Mouse (Mus musculus): ENCODE measurements around the gene Hipk1. TPM values are rescaled to one million over a fixed set of nuclear protein-coding genes. Genes with fewer than 3 reads are reported as not detected.
"Not testable (repeated sequence)": the region's sequence is repeated elsewhere in the genome, so short reads cannot be mapped to it uniquely, and the experiment has no call there.

The Hipk1 gene
- polyA plus RNA-seq, 1 experiment from 2014 or later = 80.5 TPM

DNA sequence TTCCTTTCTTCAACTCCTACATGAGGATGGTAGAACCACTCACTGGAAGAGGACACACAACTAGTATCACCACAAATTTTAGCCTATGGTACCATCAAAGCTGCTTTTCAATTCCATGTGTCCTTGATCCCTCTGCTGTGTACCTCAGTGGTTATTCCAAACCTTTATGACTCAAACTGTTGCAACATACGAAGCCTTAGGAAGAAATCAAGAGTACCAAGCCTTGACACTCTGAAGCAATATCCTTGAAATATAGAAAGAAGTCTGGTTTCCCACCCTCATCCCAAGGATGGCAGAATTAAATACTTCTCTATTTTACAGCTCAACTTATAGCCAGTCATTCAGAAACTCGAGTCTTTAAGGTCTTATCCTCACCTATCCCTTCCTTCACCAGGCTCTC, 5.0 kb upstream of the Hipk1 start:
- no peak for ATAC-seq
- no peak for TF ChIP-seq CTCF (IDR thresholded peaks at IDR 0.05)
- in situ Hi-C loops (cut with MboI; ENCODE audit: low pct_unique_long_range_greater_than_20kb) = no loop called here
- DNase-seq (ENCODE audit: low read depth, low spot score) = no peak
- H3K27me3 ChIP-seq = no peaks in the 10 kb centered on the region
- POLR2A ChIA-PET = no interaction called here
- CTCF ChIA-PET = interaction anchor here (1.2 kb wide), 1 partner anchor 15 kb away, joined by 3 read pairs; no protein-coding TSS in a partner anchor

GRCm38 (mm10) chr3:103792566-103792965, 1.2 kb upstream of the Hipk1 start:
- POLR2A ChIA-PET = no interaction called here

GRCm38 (mm10) chr3:103792111-103792406, 696 bp upstream of the Hipk1 start:
- DNase-seq (ENCODE audit: low read depth, low spot score); in situ Hi-C loops (cut with MboI; ENCODE audit: low pct_unique_long_range_greater_than_20kb); H3K27me3 ChIP-seq; CTCF ChIA-PET; ATAC-seq: not testable (repeated sequence)
- POLR2A ChIA-PET = interaction anchor here (3.5 kb wide), 1 partner anchor 11 kb away, joined by 25 read pairs; no protein-coding TSS in a partner anchor

More at GRCm38 (mm10) chr3:103792566-103792965, 1.2 kb upstream of the Hipk1 start:
- ATAC-seq (no peak), DNase-seq (ENCODE audit: low read depth, low spot score) (no peak)
- in situ Hi-C loops (cut with MboI; ENCODE audit: low pct_unique_long_range_greater_than_20kb) = no loop called here
- H3K27me3 ChIP-seq = no peaks in the 10 kb centered on the region
- TF ChIP-seq CTCF (IDR thresholded peaks at IDR 0.05) = no peak
- CTCF ChIA-PET = interaction anchor here (1.3 kb wide), 1 partner anchor 9 kb away, joined by 3 read pairs; no protein-coding TSS in a partner anchor

GRCm38 (mm10) chr3:103790346-103791145, 817 bp downstream of the Hipk1 start:
- no peak for DNase-seq (ENCODE audit: low read depth, low spot score)
- peak; percentile 36 for ATAC-seq
- H3K27me3 ChIP-seq = no peaks in the 10 kb centered on the region
- TF ChIP-seq CTCF (IDR thresholded peaks at IDR 0.05) = peak; percentile 13
- CTCF ChIA-PET = interaction anchor here (2.0 to 2.4 kb wide), 3 partner anchors 12 to 115 kb away, joined by 4 to 9 read pairs (median 8); no protein-coding TSS in a partner anchor
- POLR2A ChIA-PET = interaction anchor here (1.0 to 3.5 kb wide), 7 partner anchors 12 to 27 kb away, joined by 3 to 25 read pairs (median 5); partner anchors contain the start of genes Ap4b1, Dclre1b and Gm43064
- in situ Hi-C loops (cut with MboI; ENCODE audit: low pct_unique_long_range_greater_than_20kb) = no loop called here

DNA sequence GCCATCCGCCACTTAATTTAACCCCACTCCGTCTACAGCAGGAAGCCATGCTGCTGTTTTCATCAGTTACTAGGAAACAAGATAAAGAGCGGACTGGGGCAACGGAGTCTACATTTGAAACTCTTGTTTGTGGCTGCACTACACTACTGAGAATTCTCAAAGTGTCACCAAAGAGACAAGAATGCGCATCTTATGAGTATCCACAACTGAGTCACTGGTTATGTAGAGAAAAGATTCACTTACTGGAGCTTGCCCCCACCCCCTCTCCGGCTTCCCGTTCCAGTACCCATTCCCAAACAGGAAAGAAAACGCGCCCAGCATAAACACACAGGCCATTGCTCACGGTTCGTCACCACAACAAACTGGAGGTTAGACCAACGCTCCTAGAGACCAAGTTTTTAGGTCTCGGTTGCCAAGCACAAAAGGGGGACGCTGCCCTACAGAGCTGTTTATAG, 1.4 kb downstream of the Hipk1 start:
- TF ChIP-seq CTCF (IDR thresholded peaks at IDR 0.05) = no peak
- ATAC-seq (peak; percentile 48), DNase-seq (ENCODE audit: low read depth, low spot score) (no peak)
- ChIA-PET POLR2A (interaction anchor here (1.0 to 3.5 kb wide), 8 partner anchors 12 to 26 kb away, joined by 3 to 25 read pairs (median 4); partner anchors contain the start of genes Ap4b1, Dclre1b and Gm43064), CTCF (interaction anchor here (2.0 to 2.4 kb wide), 3 partner anchors 11 to 115 kb away, joined by 4 to 9 read pairs (median 8); no protein-coding TSS in a partner anchor)
- no peaks in the 10 kb centered on the region for H3K27me3 ChIP-seq
- in situ Hi-C loops (cut with MboI; ENCODE audit: low pct_unique_long_range_greater_than_20kb) = no loop called here

- H3K27me3 ChIP-seq = no peaks in the 10 kb centered on the region
- in situ Hi-C loops (cut with MboI; ENCODE audit: low pct_unique_long_range_greater_than_20kb) = no loop called here
- CTCF ChIA-PET = interaction anchor here (1.0 to 2.4 kb wide), 5 partner anchors 10 to 362 kb away, joined by 3 to 9 read pairs (median 4); no protein-coding TSS in a partner anchor
- TF ChIP-seq CTCF (IDR thresholded peaks at IDR 0.05) = no peak
- POLR2A ChIA-PET = interaction anchor here (0.6 to 3.5 kb wide), 3 partner anchors 14 to 106 kb away, joined by 4 to 25 read pairs (median 6); no protein-coding TSS in a partner anchor
- DNase-seq (ENCODE audit: low read depth, low spot score) (no peak), ATAC-seq (no peak)
These were observed 2.3 kb downstream of the Hipk1 start for GRCm38 (mm10) chr3:103789096-103789495.

- TF ChIP-seq CTCF (IDR thresholded peaks at IDR 0.05) = no peak
- no peak for DNase-seq (ENCODE audit: low read depth, low spot score)
- in situ Hi-C loops (cut with MboI; ENCODE audit: low pct_unique_long_range_greater_than_20kb) = no loop called here
- H3K27me3 ChIP-seq = no peaks in the 10 kb centered on the region
- no peak for ATAC-seq
- CTCF ChIA-PET = interaction anchor here (0.8 to 1.6 kb wide), 4 partner anchors 9 to 16 kb away, joined by 3 to 4 read pairs (median 4); no protein-coding TSS in a partner anchor
- POLR2A ChIA-PET = interaction anchor here (1.1 kb wide), 1 partner anchor 16 kb away, joined by 4 read pairs; no protein-coding TSS in a partner anchor
These were observed 4.1 kb downstream of the Hipk1 start for GRCm38 (mm10) chr3:103787225-103787624.

DNA sequence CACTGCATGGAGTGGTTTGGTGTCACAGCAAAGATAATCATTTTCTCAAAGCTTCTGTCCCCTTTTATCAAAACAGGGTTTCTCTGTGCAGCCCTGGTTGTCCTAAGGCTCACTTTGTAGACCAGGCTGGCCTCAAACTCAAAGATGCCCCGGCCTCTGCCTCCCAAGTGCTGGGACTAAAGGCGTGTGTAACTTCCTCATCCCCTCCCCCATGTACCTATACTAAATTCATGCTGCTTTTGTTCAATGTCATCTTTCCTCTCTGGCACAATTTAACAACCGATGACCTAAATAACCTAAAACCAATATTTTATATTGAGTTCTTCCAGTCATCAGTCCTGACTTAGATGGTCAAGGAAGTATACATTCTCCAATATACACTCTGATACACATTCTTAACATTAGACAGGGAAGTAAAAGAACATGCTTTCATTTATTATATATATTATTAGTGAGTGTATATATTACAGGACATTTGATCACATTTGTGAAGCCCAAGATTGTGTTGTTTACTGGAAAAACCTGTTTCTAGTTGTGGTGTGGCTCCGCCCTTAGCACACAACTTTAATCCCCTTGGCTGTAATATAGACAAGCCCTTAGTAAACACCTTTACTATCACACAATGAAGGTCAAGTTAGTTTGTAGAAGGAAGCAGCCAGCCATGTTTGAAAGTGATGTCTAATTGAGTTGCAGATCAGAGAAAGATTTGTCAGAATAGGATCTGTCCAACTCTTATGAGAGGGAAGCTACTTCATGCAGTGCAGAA, 8.3 kb downstream of the Hipk1 start:
- in situ Hi-C loops (cut with MboI; ENCODE audit: low pct_unique_long_range_greater_than_20kb) = no loop called here

GRCm38 (mm10) chr3:103780777-103781176, 10.6 kb downstream of the Hipk1 start:
- H3K27me3 ChIP-seq = no peaks in the 10 kb centered on the region
- TF ChIP-seq CTCF (IDR thresholded peaks at IDR 0.05) = no peak
- in situ Hi-C loops (cut with MboI; ENCODE audit: low pct_unique_long_range_greater_than_20kb) = no loop called here
- ChIA-PET CTCF (no interaction called here), POLR2A (no interaction called here)
- no peak for DNase-seq (ENCODE audit: low read depth, low spot score)
- ATAC-seq = no peak

More for the DNA sequence above, 8.3 kb downstream of the Hipk1 start:
- POLR2A ChIA-PET = interaction anchor here (0.9 to 1.0 kb wide), 3 partner anchors 8 to 10 kb away, joined by 3 read pairs; no protein-coding TSS in a partner anchor
- DNase-seq (ENCODE audit: low read depth, low spot score) (no peak), ATAC-seq (no peak)
- TF ChIP-seq CTCF (IDR thresholded peaks at IDR 0.05) = no peak
- H3K27me3 ChIP-seq = no peaks in the 10 kb centered on the region
- CTCF ChIA-PET = interaction anchor here (1.1 to 1.9 kb wide), 4 partner anchors 9 to 30 kb away, joined by 4 to 12 read pairs (median 4); no protein-coding TSS in a partner anchor

GRCm38 (mm10) chr3:103780271-103780670, 11.1 kb downstream of the Hipk1 start:
- CTCF ChIA-PET = interaction anchor here (2.9 kb wide), 1 partner anchor 9 kb away, joined by 9 read pairs; no protein-coding TSS in a partner anchor
- in situ Hi-C loops (cut with MboI; ENCODE audit: low pct_unique_long_range_greater_than_20kb) = no loop called here
- no peak for ATAC-seq
- POLR2A ChIA-PET = no interaction called here
- no peak for TF ChIP-seq CTCF (IDR thresholded peaks at IDR 0.05)
- no peak for DNase-seq (ENCODE audit: low read depth, low spot score)
- no peaks in the 10 kb centered on the region for H3K27me3 ChIP-seq

Data from Patski (cell line).